Mouse (Mus musculus) liver, embryonic 14.5 days (tissue): ENCODE data around the gene Elk3.

Source experiments
- CTCF ChIP-seq: IDR thresholded peaks from 2 replicates; pipeline ENCODE4 v1.5.1; 2016; ENCODE audit warnings: antibody characterized with exemption, low read depth, control low read depth
- EP300 ChIP-seq: IDR thresholded peaks from 2 replicates; pipeline ENCODE4 v1.6.1; 2016; ENCODE audit warnings: antibody characterized with exemption, low read depth

- TF ChIP-seq CTCF (no peak), EP300 (no peak)
These were observed 8.7 kb upstream of the Elk3 start for GRCm38 (mm10) chr10:93319526-93320063.
